Mouse (Mus musculus) forebrain, postnatal 0 days (tissue): ENCODE results near the gene Grcc10. TPM values are rescaled to one million over a fixed set of nuclear protein-coding genes. Genes with fewer than 3 reads are reported as not detected.

Experiments
- ATAC-seq: fragments of 200-750 bp; cut with Nextera tagmentation; 2 replicates; pipeline ENCODE4 v1.8.0; 2017; ENCODE audit warnings: mild to moderate bottlenecking, moderate library complexity
- DNase-seq: peaks from one replicate; pipeline ENCODE4 v3.0.0-alpha.2; 2015
- H3K27ac ChIP-seq: fragments of 300-500 bp; sonication (generic); 2 replicates; pipeline ENCODE4 v1.5.1; 2014; ENCODE audit warnings: low read depth, mild to moderate bottlenecking, antibody characterized with exemption, low read length, moderate library complexity, mixed read lengths
- H3K27me3 ChIP-seq: fragments of 300-500 bp; sonication (generic); 2 replicates; pipeline ENCODE4 v1.6.1; 2014; ENCODE audit warnings: mild to moderate bottlenecking, low read length, mixed read lengths; ENCODE audit not compliant: insufficient read depth
- H3K36me3 ChIP-seq: fragments of 300-500 bp; sonication (generic); 2 replicates; pipeline ENCODE4 v1.6.1; 2014; ENCODE audit warnings: mild to moderate bottlenecking, moderate library complexity; ENCODE audit not compliant: insufficient read depth
- H3K4me1 ChIP-seq: fragments of 300-500 bp; sonication (generic); 2 replicates; pipeline ENCODE4 v1.6.1; 2014; ENCODE audit warnings: antibody characterized with exemption; ENCODE audit not compliant: insufficient read depth
- H3K4me2 ChIP-seq: fragments of 300-500 bp; sonication (generic); 2 replicates; pipeline ENCODE4 v1.6.1; 2014; ENCODE audit warnings: low read depth, mild to moderate bottlenecking, moderate library complexity
- H3K4me3 ChIP-seq: fragments of 300-500 bp; sonication (generic); 2 replicates; pipeline ENCODE4 v1.5.1; 2014; ENCODE audit warnings: low read depth, low read length, mixed read lengths
- H3K9ac ChIP-seq: fragments of 300-500 bp; sonication (generic); 2 replicates; pipeline ENCODE4 v1.6.1; 2014; ENCODE audit warnings: mild to moderate bottlenecking
- H3K9me3 ChIP-seq: fragments of 300-500 bp; sonication (generic); 2 replicates; pipeline ENCODE4 v1.6.1; 2016; ENCODE audit warnings: low read length
- CTCF ChIP-seq: sonication (generic); IDR thresholded peaks from 2 replicates; pipeline ENCODE4 v1.5.1; 2016; ENCODE audit warnings: antibody characterized with exemption, control low read depth, low read depth
- WGBS: fragments of 180-500 bp; shearing (Covaris S2); extraction: QIAGEN DNeasy Blood & Tissue Kit; methylation state at CpG from one replicate; pipeline ENCODE4 v1.1.7; 2014; 5-methylcytosine and 5-hydroxymethylcytosine counted together
- polyA plus RNA-seq: library from polyadenylated mRNA; unstranded; fragments of >200 nt; fragmentation: Nextera tagmentation; extraction: Ambion mirVana; gene quantifications from 2 replicates; pipeline ENCODE4 v1.2.1, GENCODE M21; 2015
- total RNA-seq: library from RNA; depleted of rRNA; stranded (reverse); fragments of >200 nt; gene quantifications from 2 replicates; pipeline ENCODE4 v1.2.3, GENCODE M21; 2014

Gene Grcc10
- total and polyA plus RNA-seq, 2 experiments from 2014 or later, result 257 to 699 TPM

DNA sequence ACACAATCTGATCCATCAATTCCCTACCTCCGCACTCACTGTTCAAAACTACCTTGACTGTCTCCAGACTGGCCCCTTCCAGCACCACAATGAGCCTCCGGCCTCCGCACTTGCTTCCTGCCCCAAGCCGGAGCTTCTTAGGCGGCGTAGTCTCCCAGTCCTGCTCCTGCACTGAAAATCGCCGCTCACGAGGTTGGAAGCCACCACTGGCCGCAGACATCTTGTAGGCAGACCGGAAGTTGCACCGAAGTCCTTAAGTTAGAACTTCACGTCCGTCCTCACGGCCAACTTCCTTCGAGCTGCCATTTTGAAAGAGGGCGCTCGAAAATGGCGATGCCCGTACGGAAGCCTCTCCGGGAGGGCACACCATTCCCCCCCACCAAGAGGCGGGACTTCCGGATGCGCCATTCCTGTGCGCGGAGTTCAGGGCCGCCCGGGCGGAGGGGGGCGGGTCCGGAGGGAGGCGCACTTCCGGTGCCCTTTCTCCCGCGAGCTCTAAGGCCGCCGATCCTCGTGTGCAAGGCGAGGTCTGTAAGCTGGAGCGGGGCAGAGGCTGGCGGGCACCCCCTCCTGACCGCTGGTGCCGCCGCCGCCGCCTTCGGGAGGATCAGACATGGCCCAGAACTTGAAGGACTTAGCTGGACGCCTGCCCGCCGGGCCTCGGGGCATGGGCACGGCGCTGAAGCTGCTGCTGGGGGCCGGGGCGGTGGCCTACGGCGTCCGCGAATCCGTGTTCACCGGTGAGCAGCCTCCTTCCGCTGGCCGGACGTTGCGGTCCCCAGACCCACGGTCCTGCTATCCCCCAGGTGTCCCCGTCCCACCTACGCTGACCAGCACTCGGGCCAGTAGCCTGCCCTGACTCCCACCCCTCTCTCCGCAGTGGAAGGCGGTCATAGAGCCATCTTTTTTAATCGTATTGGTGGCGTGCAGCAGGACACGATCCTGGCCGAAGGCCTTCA lies 29.1 kb downstream of the Grcc10 start, which contains the start of the genes Emg1 and Phb2:
Gene Emg1 (minus strand): TSS at position 355 of the 959 bp plus-strand sequence.
Gene Phb2 (plus strand): TSS at position 513 of the 959 bp plus-strand sequence.
- H3K4me2 ChIP-seq, result peak within 1 kb of the TSS; percentile 68
- H3K9ac ChIP-seq, result peak within 1 kb of the TSS; percentile 89
- peak within 1 kb of the TSS; percentile 78 for H3K4me3 ChIP-seq
- peak; percentile 25 for TF ChIP-seq CTCF
- H3K9me3 ChIP-seq, result no peaks in the 10 kb centered on the region
- peak; percentile 98 for DNase-seq
- H3K4me1 ChIP-seq, result peaks cover 26% of the 10 kb centered on the region
- H3K36me3 ChIP-seq, result peaks cover 34% of the 10 kb centered on the region
- H3K27me3 ChIP-seq, result no peaks in the 10 kb centered on the region
- ATAC-seq, result peak; percentile 98
- WGBS, result under 1% methylated on average over 73 of the region's 76 CpGs
- H3K27ac ChIP-seq, result peak within 1 kb of the TSS; percentile 83

DNA sequence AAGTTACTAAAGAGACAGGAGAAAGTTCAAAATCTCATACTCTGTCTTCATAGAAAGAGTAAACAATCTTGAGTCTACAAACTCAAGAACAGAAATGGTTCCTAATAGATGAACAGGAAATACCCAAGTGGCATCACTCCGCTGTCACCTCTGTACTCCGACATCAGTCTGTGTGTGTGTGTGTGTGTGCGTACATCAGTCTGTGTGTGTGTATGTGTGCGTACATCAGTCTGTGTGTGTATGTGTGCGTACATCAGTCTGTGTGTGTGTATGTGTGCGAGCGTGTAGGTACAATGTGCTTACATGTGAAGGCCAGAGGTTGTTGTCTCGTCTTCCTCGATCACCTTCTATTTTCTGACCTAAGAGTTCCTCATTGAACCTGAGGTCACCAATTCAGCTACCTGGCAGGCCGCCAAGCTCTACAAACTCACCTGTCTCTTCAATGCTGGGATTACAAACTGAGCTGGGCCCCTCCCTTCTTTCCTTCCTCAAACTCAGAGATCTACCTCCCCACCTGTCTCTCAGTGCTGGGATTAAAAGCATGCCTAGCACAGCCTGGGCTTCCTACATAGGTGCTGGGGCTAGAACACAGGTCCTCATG lies 32.8 kb downstream of the Grcc10 start:
- DNase-seq, result no peak
- no peak overlapping the region for H3K4me2 ChIP-seq
- TF ChIP-seq CTCF, result no peak
- H3K4me1 ChIP-seq, result peaks cover 25% of the 10 kb centered on the region
- no peak overlapping the region for H3K9ac ChIP-seq
- no peak overlapping the region for H3K4me3 ChIP-seq
- no peaks in the 10 kb centered on the region for H3K27me3 ChIP-seq
- H3K9me3 ChIP-seq, result no peaks in the 10 kb centered on the region
- no peak for ATAC-seq
- H3K27ac ChIP-seq, result no peak overlapping the region
- 93% methylated on average over 10 of the region's 10 CpGs for WGBS
- peaks cover 33% of the 10 kb centered on the region for H3K36me3 ChIP-seq

DNA sequence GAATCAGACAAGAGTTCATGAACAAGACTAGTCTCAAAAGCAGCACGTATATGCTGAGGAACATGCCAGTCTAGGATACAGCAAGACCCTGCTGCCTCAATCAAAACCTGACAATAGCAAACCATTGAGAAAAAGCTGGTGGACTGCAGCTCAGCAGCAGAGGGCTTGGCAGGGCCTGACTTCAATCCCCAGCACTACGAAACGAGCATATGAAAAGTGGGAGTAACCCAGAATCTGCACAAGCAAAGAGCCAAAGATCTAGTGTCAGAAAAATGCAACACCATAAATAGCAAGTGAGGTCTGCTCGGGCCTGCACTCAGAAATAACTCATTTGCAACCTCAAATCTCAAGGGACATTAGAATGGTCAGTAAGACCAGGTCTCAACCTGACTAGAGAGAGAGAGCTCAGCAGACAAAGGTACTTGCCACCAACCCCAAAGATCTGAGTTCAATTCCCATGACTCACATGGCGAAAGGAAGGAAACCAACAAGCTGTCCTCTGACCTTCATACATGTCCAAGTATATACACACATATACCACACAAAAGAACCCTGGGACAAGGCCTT lies 35.0 kb downstream of the Grcc10 start:
- Histone ChIP-seq H3K9me3 (no peaks in the 10 kb centered on the region), H3K4me1 (peaks cover 18% of the 10 kb centered on the region), H3K27ac (no peak overlapping the region), H3K4me2 (no peak overlapping the region), H3K27me3 (no peaks in the 10 kb centered on the region), H3K4me3 (no peak overlapping the region), H3K36me3 (peaks cover 55% of the 10 kb centered on the region), H3K9ac (no peak overlapping the region)
- DNase-seq (no peak), ATAC-seq (no peak)
- WGBS, result 84% methylated on average over 5 of the region's 5 CpGs
- no peak for TF ChIP-seq CTCF

DNA sequence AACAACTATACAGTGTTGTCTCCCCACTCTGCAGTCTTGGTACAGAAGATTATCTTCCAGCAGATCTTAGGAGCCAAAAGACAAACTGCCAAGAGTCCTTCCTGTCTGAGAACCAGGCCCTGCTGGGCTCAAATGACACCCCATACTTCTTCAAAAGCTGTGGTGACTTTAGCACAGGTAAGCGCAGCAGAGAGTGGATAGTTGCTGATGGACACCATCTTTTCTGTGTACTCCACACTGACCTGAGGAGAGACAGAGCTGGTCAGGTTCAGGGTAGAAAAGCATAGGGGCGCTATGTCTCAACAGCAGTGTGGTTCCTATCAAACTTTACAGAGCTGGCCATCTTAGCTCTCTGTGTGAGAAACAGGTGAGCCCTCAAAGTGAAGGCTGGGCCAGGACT lies 36.8 kb downstream of the Grcc10 start:
- ATAC-seq (no peak), DNase-seq (no peak)
- TF ChIP-seq CTCF, result no peak
- 93% methylated on average over 2 of the region's 2 CpGs for WGBS
- H3K4me2 ChIP-seq, result no peak overlapping the region
- H3K36me3 ChIP-seq, result peaks cover 71% of the 10 kb centered on the region
- H3K27me3 ChIP-seq, result no peaks in the 10 kb centered on the region
- no peak overlapping the region for H3K9ac ChIP-seq
- no peaks in the 10 kb centered on the region for H3K9me3 ChIP-seq
- H3K4me3 ChIP-seq, result no peak overlapping the region
- no peak overlapping the region for H3K27ac ChIP-seq
- 0 out of 2 replicates have a peak, but pooled peaks cover 4% of the 10 kb centered on the region for H3K4me1 ChIP-seq

DNA sequence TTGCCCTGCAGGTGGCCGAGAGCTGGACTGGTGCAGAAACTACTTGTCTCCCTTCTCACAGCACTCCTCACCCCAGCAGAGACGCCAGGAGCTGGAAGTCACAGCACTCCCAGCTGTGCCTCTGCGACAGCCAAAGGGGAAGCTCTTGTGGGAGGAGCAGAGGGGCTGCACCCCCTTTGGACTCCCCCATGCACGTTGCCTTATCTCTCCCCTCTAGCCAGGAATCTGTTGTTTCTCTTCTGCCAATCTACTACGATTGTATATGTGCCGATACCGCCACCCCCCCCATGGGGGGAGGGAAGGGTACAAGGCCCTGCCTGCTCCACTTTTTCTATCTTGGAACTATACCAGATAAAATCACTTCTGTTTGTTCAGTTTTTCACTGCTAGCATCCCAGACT lies 37.4 kb downstream of the Grcc10 start:
- Histone ChIP-seq H3K4me3 (no peak overlapping the region), H3K9ac (no peak overlapping the region), H3K9me3 (no peaks in the 10 kb centered on the region), H3K36me3 (peaks cover 71% of the 10 kb centered on the region), H3K27me3 (no peaks in the 10 kb centered on the region), H3K27ac (no peak overlapping the region), H3K4me2 (no peak overlapping the region), H3K4me1 (no peaks in the 10 kb centered on the region)
- no peak for TF ChIP-seq CTCF
- 76% methylated on average over 7 of the region's 7 CpGs for WGBS
- no peak for DNase-seq
- ATAC-seq, result no peak

DNA sequence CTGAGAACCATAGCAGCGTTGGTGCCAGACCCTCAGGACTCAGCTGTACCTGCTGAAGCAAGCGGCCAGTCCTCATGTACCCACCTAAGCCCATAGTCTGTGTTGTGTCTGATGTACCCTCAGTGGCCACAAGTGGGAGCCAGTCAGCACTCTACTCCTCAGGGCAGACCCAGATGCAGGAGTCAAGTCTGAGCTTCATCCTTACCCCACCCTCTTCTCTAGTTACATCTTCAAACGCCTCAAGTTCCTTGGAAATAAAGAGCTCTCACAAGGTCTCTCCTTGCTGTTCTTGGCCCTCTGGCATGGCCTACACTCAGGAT lies 38.4 kb downstream of the Grcc10 start:
- ATAC-seq (peak; percentile 79), DNase-seq (peak; percentile 59)
- Histone ChIP-seq H3K27me3 (no peaks in the 10 kb centered on the region), H3K27ac (no peak overlapping the region), H3K36me3 (peaks cover 71% of the 10 kb centered on the region), H3K4me1 (no peaks in the 10 kb centered on the region), H3K9ac (no peak overlapping the region), H3K4me3 (no peak overlapping the region), H3K9me3 (no peaks in the 10 kb centered on the region), H3K4me2 (no peak overlapping the region)
- WGBS, result 54% methylated on average over 3 of the region's 3 CpGs
- TF ChIP-seq CTCF, result peak; percentile 83
